Mouse (Mus musculus) heart, embryonic 14.5 days (tissue): ENCODE results near the gene Zpbp2. TPM values are rescaled to one million over a fixed set of nuclear protein-coding genes. Genes with fewer than 3 reads are reported as not detected.

ENCODE experiments used
- ATAC-seq: fragments of 200-750 bp; cut with Nextera tagmentation; 2 replicates; pipeline ENCODE4 v1.8.0; 2017; ENCODE audit warnings: low read depth, moderate TSS enrichment; ENCODE audit not compliant: insufficient number of reproducible peaks, insufficient read depth, low FRiP score
- H3K27ac ChIP-seq, 2 experiments: fragments of 200-500 bp in 1 of 2; fragments of 300-500 bp in 1 of 2; sonication (generic) in 1 of 2; replicated peaks in 1 of 2; 2 replicates each; pipeline ENCODE4 v1.5.1; 2012 to 2014; ENCODE audit warnings: low read depth in 2 of 2, low read length in 2 of 2, control low read depth in 1 of 2, mild to moderate bottlenecking in 1 of 2, mixed read lengths in 1 of 2; ENCODE audit not compliant: control insufficient read depth in 1 of 2, insufficient read depth in 1 of 2
- H3K27me3 ChIP-seq: fragments of 300-500 bp; sonication (generic); 2 replicates; pipeline ENCODE4 v1.6.1; 2014; ENCODE audit warnings: mild to moderate bottlenecking, low read length, control low read depth; ENCODE audit not compliant: control insufficient read depth, insufficient read depth
- H3K36me3 ChIP-seq: fragments of 300-500 bp; sonication (generic); 2 replicates; pipeline ENCODE4 v1.6.1; 2014; ENCODE audit warnings: mild to moderate bottlenecking, control low read depth, low read length, mixed read lengths; ENCODE audit not compliant: control insufficient read depth, insufficient read depth
- H3K4me1 ChIP-seq, 2 experiments: fragments of 200-500 bp in 1 of 2; fragments of 300-500 bp in 1 of 2; sonication (generic) in 1 of 2; 2 replicates each; pipeline ENCODE4 v1.6.1; 2012 to 2014; ENCODE audit warnings: low read length in 2 of 2, control low read depth in 1 of 2, mixed read lengths in 1 of 2; ENCODE audit not compliant: control insufficient read depth in 2 of 2, insufficient read depth in 2 of 2
- H3K4me2 ChIP-seq: fragments of 300-500 bp; sonication (generic); 2 replicates; pipeline ENCODE4 v1.6.1; 2014; ENCODE audit warnings: mild to moderate bottlenecking, low read length
- H3K4me3 ChIP-seq, 2 experiments: fragments of 200-500 bp in 1 of 2; fragments of 300-500 bp in 1 of 2; sonication (generic) in 1 of 2; 2 replicates each; pipeline ENCODE4 v1.5.1; 2012 to 2014; ENCODE audit warnings: low read length in 2 of 2, mild to moderate bottlenecking in 2 of 2, control low read depth in 1 of 2, low read depth in 1 of 2, moderate library complexity in 1 of 2; ENCODE audit not compliant: control insufficient read depth in 1 of 2, insufficient read depth in 1 of 2
- H3K9ac ChIP-seq: fragments of 300-500 bp; sonication (generic); 2 replicates; pipeline ENCODE4 v1.6.1; 2014; ENCODE audit warnings: mild to moderate bottlenecking, low read length
- H3K9me3 ChIP-seq: fragments of 300-500 bp; sonication (generic); 2 replicates; pipeline ENCODE4 v1.6.1; 2016; ENCODE audit warnings: low read length, control low read depth; ENCODE audit not compliant: control insufficient read depth
- WGBS: fragments of 180-500 bp; shearing (Covaris S2); extraction: QIAGEN DNeasy Blood & Tissue Kit; methylation state at CpG from one replicate; pipeline ENCODE4 v1.1.7; 2014; 5-methylcytosine and 5-hydroxymethylcytosine counted together
- polyA plus RNA-seq: library from polyadenylated mRNA; unstranded; fragments of >200 nt; fragmentation: Nextera tagmentation; extraction: Ambion mirVana; gene quantifications from 2 replicates; pipeline ENCODE4 v1.2.1, GENCODE M21; 2014

Zpbp2 gene
- polyA plus RNA-seq, 1 experiment from 2014 or later: 0.16 TPM

GRCm38 (mm10) chr11:98581286-98582029, 30.6 kb downstream of the Zpbp2 start:
- H3K9ac ChIP-seq: no peak overlapping the region
- no peaks in the 10 kb centered on the region for H3K27me3 ChIP-seq
- H3K27ac ChIP-seq: no peak overlapping the region
- H3K4me3 ChIP-seq: no peak overlapping the region
- WGBS: 52% methylated on average over 17 of the region's 17 CpGs
- H3K36me3 ChIP-seq: peaks cover 29% of the 10 kb centered on the region
- no peak overlapping the region for H3K4me2 ChIP-seq
- H3K9me3 ChIP-seq: no peaks in the 10 kb centered on the region
- peaks cover 35 to 58% of the 10 kb centered on the region in 2 experiments for H3K4me1 ChIP-seq
- no peak for ATAC-seq

DNA sequence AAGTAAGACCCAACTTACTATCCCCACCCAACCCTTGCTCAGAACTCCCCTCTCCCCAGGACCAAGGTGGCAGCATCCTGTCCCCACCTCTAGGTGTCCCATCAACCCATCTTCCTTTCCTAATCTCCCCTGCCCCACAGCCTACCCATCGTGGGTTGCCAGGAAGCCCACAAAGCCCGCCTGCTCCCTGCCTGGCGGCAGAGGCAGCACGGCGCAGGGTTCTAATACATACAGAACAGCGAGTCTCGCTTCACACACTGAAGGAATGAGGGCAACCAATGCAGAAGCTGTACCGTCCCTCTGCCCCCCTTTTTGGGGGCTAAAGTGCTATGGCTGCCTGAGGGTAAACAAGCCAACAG, 31.1 kb downstream of the Zpbp2 start:
- H3K36me3 ChIP-seq: peaks cover 29% of the 10 kb centered on the region
- H3K4me1 ChIP-seq: peaks cover 35 to 58% of the 10 kb centered on the region in 2 experiments
- no peaks in the 10 kb centered on the region for H3K9me3 ChIP-seq
- H3K27me3 ChIP-seq: no peaks in the 10 kb centered on the region
- 82% methylated on average over 8 of the region's 8 CpGs for WGBS
- H3K27ac ChIP-seq: no peak overlapping the region
- H3K4me2 ChIP-seq: no peak overlapping the region
- no peak for ATAC-seq
- H3K4me3 ChIP-seq: no peak overlapping the region
- H3K9ac ChIP-seq: no peak overlapping the region

GRCm38 (mm10) chr11:98582551-98583264, 31.8 kb downstream of the Zpbp2 start:
- Histone ChIP-seq H3K4me2 (no peak overlapping the region), H3K4me1 (peaks cover 38 to 62% of the 10 kb centered on the region in 2 experiments), H3K9ac (no peak overlapping the region), H3K9me3 (no peaks in the 10 kb centered on the region), H3K27ac (no peak overlapping the region), H3K4me3 (no peak overlapping the region), H3K27me3 (no peaks in the 10 kb centered on the region), H3K36me3 (peaks cover 29% of the 10 kb centered on the region)
- ATAC-seq: no peak
- WGBS: 77% methylated on average over 12 of the region's 12 CpGs

DNA sequence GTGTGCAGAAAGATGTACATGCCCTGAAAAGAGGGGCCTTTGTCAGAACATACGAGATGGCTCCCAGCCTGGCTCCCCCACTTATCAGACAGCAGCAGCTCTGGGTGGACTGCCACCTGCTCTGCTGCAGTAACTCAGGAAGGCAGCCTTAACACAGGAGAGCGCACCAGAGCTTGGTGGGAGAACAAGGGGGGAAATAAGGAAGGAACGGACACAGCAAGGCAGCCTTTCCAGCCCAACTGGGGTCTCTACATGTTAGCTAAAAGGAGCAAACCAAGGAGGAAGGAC, 32.3 kb downstream of the Zpbp2 start:
- no peak for ATAC-seq
- peaks cover 40 to 64% of the 10 kb centered on the region in 2 experiments for H3K4me1 ChIP-seq
- H3K27ac ChIP-seq: no peak overlapping the region
- H3K36me3 ChIP-seq: peaks cover 29% of the 10 kb centered on the region
- no peak overlapping the region for H3K9ac ChIP-seq
- no peaks in the 10 kb centered on the region for H3K9me3 ChIP-seq
- no peaks in the 10 kb centered on the region for H3K27me3 ChIP-seq
- no peak overlapping the region for H3K4me3 ChIP-seq
- no peak overlapping the region for H3K4me2 ChIP-seq
- WGBS: 80% methylated on average over 3 of the region's 3 CpGs

- no peak overlapping the region for H3K27ac ChIP-seq
- H3K4me3 ChIP-seq: no peak overlapping the region
- peaks cover 29% of the 10 kb centered on the region for H3K36me3 ChIP-seq
- no peak for ATAC-seq
- 22% methylated on average over 3 of the region's 3 CpGs for WGBS
- no peaks in the 10 kb centered on the region for H3K9me3 ChIP-seq
- H3K27me3 ChIP-seq: no peaks in the 10 kb centered on the region
- no peak overlapping the region for H3K9ac ChIP-seq
- H3K4me2 ChIP-seq: no peak overlapping the region
- peaks cover 43 to 66% of the 10 kb centered on the region in 2 experiments for H3K4me1 ChIP-seq
These were observed 32.7 kb downstream of the Zpbp2 start for GRCm38 (mm10) chr11:98583571-98583970.

GRCm38 (mm10) chr11:98584146-98584545, 33.2 kb downstream of the Zpbp2 start:
- H3K4me2 ChIP-seq: no peak overlapping the region; the same call in 1 of the 2 replicates
- peaks cover 29% of the 10 kb centered on the region for H3K36me3 ChIP-seq
- no peak overlapping the region for H3K9ac ChIP-seq
- H3K27ac ChIP-seq: no peak overlapping the region
- H3K4me1 ChIP-seq: peaks cover 46 to 71% of the 10 kb centered on the region in 2 experiments
- no peaks in the 10 kb centered on the region for H3K9me3 ChIP-seq
- ATAC-seq: no peak
- H3K4me3 ChIP-seq: no peak overlapping the region
- WGBS: 17% methylated on average over 1 of the region's 1 CpGs
- H3K27me3 ChIP-seq: no peaks in the 10 kb centered on the region

DNA sequence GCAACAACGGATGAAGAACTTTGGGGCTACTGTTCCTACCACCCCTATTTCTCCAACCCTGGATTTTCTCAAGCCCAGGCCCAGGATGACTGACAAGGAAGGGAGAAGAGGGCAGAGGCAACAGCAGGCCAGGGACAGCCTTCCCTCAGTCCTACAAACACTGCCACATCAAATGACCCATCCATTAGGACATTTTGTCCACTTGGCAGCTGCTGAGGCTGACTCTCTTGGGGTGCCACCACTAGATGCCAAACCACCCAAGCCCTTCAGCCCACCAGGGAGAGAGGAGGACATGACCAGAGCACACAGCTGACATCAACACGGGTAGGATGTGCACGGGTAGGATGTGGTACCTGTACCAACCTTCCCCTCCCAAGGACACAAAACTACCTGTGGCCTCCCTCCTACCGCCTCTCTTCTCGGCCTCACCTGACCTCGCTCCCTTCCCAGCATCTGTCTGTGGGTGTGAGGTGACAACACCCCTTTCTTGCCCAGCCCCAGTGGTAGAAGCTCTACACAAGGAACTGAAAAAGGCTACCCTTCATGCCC, 33.8 kb downstream of the Zpbp2 start:
- WGBS: 91% methylated on average over 6 of the region's 6 CpGs
- H3K9me3 ChIP-seq: no peaks in the 10 kb centered on the region
- H3K4me2 ChIP-seq: peak overlapping the region; percentile 71
- no peak overlapping the region for H3K4me3 ChIP-seq
- no peaks in the 10 kb centered on the region for H3K27me3 ChIP-seq
- peaks cover 29% of the 10 kb centered on the region for H3K36me3 ChIP-seq
- H3K4me1 ChIP-seq: peaks cover 51 to 76% of the 10 kb centered on the region in 2 experiments
- H3K9ac ChIP-seq: no peak overlapping the region; the same call in 1 of the 2 replicates
- no peak for ATAC-seq
- no peak overlapping the region for H3K27ac ChIP-seq
